Mouse (Mus musculus) forelimb bud, embryonic 11.5 days (tissue): Measurements from ENCODE around the gene Kdm5a.
A peak's percentile ranks its signal among the peaks of the same experiment; 100 is the strongest.

Experiments
- DNase-seq: peaks from one replicate; pipeline ENCODE4 v3.0.0-alpha.2; 2012; ENCODE audit warnings: low read depth, low spot score

Gene Kdm5a

DNA sequence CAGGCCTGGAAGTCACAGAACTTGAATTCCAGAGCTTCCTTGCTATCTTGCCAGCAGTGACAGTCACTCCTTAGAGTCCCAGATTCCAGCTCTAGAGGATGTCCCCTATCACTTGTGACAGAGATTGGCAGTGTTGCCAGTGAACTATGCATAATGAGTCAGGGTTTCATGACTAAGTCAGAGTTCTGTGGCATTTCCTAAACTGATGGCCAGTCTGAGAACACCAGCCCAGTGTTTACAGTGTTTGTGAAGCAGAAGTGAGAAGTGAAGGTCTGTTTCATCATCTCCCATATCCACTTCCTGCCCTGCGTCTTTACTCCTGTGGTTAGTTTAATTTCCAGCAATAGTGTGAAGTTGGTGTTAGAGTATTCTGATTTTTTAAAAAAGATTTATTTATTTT lies 106.7 kb downstream of the Kdm5a start:
- DNase-seq, result no peak

DNA sequence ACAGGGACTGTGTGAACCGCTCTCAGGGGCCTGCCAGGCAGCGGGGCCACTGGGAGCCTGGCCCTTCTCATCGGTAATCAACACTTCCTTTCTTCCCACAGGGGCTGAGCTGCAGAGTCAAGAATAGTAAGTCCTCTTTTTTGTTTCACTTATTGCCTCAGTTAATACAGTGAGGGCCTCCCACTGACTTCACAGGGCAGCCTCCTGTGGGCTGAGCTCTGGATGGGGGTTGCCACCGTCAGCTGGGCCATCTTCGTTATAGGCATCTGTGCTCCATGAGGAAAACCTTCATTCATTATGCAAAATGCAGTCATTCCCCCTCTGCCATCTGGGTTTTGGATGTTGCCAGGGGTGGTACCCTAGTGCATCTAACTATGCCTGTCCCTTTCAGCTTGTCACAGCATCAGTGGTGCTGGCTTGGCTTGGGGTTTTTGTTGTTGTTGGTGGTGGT lies 108.1 kb downstream of the Kdm5a start:
- no peak for DNase-seq

DNA sequence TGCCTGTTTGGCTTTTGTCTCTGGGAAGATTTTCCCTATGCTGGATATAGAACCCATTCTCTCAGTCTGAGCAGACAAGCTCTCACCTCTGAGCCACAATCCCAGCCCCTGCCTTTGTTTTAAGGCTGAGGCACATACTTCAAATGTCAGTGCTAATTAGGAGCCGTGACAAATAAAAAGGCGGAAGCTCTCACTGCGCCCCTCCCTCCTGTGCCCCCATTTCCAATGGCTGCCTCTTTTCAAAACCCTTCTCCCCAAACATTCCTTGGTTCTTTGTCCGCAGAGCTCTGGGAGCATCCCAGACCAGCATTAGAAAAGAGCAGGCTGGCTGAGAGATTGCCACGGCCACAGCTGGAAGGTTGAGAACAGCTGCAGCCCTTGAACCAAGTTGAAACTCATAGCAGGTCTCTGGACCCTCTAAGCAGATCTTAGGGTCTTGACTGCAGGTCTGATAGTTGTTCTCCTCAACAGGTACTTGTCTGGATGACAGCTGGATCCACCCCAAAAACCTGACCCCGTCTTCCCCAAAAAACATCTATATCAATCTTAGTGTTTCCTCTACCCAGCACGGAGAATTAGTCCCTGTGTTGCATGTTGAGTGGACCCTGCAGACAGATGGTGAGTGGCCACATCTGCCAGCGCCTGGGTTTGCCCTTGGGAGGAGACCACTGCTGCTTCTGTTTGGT lies 108.7 kb downstream of the Kdm5a start:
- no peak for DNase-seq

DNA sequence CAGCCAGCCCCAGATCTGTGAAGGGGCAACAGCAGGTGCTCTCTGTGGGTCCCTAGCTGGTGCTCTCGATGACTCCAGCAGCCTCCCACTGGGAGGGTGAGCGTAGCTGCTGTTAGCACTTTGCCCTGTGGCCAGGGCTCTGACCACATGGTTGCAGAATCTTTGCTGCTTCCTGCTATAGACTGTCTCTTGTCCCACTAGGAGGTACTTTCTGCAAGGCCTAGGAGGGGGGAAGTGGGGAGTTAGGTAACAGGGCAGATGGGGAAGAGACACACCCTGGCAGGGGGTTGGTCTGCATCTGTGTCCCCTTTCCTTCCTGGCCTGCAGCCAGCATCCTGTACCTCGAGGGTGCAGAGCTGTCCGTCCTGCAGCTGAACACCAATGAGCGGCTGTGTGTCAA lies 109.5 kb downstream of the Kdm5a start:
- no peak for DNase-seq

DNA sequence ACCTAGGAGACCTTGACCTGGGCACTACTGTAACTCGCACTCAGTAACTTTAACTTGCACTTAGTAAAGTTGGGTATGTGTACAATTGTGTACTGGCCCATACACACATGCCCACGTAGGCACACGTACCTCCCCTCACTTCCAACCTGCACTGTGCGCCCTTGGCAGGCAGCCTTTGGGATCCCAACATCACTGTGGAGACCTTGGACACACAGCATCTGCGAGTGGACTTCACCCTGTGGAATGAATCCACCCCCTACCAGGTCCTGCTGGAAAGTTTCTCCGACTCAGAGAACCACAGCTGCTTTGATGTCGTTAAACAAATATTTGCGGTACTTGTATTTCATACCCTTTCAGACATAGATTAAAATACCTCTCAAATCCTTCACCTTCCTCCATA lies 111.4 kb downstream of the Kdm5a start:
- DNase-seq, result no peak

DNA sequence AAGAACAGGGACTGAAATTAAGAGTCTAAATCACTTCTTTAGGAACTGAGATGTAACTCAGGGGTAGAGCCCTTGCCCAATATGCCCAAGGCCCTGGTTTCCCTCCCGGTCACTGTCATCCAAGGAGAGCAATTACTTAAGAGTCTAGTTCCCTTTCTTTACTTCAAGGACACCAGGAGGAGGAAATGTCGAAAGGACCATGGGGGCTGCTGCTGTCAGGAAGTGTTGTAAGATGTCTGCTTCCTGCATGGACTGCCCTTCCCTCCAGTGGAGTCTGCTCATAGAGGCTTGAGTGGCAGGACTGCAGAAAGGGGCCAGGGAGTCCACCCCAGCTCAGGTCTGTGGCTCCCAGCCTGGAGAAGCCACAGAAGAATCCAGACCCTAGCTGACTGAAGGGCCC lies 115.4 kb downstream of the Kdm5a start:
- DNase-seq, result no peak

DNA sequence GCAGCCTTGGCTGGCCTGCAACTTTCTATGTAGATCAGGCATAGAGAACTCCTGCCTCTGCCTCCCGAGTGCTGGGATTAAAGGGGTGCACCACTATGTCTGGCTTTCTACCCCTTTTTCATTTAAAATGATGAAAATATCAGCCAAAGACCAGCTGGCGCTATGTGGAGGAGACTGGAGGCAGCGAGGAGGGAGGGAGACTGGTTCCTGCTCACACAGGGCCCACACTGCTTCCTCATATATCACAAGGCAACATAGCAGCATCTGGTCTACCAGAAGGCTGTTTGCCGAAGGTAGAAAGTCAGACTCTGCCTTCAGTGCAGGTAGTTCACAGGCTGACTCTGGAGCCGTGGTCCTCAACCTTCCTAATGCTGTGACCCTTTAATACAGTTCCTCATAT lies 116.4 kb downstream of the Kdm5a start:
- DNase-seq, result no peak

DNA sequence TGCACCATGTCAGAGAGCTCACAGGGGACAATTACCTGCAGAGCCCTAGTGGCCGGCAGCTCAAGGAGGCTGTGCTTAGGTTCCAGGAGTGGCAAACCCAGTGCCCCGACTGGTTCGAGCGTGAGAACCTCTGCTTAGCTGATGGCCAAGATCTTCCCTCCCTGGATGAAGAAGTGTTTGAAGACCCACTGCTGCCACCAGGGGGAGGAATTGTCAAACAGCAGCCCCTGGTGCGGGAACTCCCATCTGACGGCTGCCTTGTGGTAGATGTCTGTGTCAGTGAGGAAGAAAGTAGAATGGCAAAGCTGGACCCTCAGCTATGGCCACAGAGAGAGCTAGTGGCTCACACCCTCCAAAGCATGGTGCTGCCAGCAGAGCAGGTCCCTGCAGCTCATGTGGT lies 117.6 kb downstream of the Kdm5a start:
- DNase-seq, result no peak

DNA sequence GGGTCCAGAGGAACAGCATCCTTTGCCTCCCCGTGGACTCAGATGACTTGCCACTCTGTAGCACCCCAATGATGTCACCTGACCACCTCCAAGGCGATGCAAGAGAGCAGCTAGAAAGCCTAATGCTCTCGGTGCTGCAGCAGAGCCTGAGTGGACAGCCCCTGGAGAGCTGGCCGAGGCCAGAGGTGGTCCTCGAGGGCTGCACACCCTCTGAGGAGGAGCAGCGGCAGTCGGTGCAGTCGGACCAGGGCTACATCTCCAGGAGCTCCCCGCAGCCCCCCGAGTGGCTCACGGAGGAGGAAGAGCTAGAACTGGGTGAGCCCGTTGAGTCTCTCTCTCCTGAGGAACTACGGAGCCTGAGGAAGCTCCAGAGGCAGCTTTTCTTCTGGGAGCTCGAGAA lies 118.1 kb downstream of the Kdm5a start:
- DNase-seq, result no peak

DNA sequence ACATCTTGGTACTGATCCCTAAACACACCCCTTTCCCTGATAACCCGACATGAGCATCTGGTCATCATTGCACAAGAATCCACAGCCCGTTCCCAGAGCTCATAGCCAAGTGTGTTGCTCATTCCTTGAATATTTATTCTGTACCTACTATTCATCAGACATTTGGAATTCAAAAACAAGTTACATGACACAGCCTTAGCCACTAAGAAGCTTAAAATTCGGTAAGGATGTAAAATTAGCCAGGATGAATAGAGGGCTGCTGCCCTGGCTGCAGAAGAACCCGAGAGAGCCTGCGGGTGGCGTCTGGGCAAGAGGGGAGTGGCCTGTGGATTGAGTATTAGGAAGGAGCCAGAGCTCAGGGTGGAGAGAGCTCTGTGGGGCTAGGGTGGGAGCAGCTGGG lies 118.8 kb downstream of the Kdm5a start:
- no peak for DNase-seq

DNA sequence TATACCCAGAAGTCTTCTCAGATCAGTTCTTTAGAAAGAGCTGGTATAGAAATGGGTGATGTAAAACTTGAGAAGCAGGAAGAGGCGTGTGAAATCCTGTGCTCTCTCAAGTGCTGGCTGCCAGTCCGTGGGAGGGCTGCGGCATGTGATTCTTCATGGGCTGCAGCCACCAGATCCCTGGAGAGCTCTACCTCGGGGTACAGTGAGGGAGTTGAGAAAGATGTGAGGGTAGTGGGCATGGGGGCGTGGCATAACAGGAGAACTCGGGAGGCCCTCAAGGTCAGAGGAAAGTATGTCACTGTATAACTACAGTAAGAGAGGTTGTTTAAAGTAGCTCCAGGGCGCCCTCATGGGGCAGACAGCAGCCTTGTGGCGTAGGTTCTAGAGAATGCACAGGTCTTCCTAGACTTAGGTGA lies 119.3 kb downstream of the Kdm5a start:
- DNase-seq, result peak; percentile 31

DNA sequence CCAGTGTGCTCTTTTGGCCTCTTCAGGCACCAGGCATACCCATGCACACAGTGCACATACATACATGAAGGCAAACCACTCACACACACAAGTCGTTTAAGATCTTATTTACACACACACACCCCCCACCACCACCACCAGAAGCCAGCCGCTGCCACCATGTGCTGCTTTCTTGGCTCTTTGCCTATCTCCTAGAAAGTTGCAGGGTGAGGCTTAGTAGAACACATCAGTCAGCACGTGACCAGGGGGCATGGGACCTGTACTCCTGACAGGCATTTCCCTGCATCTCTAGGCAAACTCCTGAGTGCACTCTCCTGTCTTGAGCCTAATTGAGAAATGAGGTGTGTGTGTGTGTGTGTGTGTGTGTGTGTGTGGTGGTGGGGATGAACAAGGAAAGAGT lies 121.1 kb downstream of the Kdm5a start:
- no peak for DNase-seq

DNA sequence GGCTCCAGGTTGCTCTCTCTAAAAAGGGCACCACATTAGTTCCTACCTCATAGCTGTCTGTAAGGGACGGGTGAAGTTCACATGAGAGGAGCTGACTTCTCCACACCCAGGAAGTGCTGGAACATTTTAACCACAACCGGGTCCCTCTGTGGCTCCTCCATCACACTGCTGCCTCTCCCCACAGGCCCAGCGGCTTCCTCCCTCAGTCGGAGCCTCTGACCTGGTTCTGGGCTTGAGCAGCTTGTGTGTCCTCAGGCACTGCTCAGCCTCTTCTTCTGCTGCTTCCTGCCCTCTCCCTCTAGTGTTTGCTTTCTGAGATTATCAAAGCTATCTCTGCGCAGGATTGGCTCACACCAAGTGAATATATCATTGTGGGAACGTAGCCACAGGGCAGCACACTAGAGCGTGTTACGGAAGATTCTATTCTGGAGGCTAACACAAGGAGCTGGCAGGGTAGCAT lies 122.2 kb downstream of the Kdm5a start:
- no peak for DNase-seq

DNA sequence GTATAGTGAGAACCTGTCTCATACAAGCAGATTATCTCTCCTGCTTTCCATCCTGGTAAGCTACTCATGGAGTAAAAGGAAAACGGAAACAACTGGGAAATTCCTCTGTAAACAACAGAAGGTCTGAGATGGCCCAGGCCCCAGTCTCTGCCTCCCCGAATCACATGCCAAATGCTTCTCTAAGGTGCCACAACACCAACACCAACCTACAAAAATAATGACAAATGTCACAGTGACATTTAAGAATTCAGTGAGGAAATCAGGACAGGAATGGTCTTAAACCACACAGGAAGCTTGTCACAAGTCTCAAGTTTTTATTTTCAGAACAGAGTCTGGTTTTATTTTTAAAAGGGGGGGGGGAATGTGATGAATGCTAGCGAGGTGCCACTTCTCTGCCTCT lies 124.7 kb downstream of the Kdm5a start:
- DNase-seq, result no peak

DNA sequence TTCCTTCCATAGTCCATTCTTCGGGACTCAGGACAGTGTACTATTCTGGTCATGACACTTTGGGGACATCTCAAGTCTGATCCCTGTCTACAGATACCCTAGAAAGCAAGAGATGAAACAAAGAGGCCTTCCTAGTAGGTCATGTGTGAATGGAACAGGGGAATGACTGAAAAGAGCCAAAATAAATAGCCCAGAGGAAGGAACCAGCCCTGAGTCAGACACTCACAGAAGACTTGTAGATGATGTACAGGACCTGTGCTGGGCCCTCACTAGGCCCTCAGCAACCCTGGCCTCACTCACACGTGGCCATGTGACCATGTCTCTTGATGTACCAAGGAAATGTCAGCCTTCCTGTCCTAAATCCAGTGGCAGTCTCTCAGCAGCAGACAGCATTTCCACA lies 125.5 kb downstream of the Kdm5a start:
- DNase-seq, result no peak

DNA sequence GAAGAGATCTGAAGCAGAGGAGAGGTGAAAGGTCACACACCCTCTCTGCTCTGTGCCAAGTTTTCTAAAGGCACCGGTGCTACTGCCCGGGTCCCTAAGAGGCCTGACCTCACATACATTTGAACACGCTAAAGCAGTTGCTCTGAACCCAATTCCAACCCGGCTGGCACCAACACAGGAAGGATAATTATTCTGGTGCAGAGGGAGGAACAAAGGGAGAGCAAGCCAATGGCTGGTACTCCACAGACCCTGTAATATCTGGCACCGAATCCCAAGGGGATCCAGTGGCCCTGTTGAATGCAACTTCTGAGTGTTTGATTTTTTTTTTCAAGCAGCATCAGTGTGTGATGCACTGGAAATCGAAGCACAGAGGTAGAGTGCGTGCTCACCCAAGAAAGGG lies 127.1 kb downstream of the Kdm5a start:
- DNase-seq, result no peak

DNA sequence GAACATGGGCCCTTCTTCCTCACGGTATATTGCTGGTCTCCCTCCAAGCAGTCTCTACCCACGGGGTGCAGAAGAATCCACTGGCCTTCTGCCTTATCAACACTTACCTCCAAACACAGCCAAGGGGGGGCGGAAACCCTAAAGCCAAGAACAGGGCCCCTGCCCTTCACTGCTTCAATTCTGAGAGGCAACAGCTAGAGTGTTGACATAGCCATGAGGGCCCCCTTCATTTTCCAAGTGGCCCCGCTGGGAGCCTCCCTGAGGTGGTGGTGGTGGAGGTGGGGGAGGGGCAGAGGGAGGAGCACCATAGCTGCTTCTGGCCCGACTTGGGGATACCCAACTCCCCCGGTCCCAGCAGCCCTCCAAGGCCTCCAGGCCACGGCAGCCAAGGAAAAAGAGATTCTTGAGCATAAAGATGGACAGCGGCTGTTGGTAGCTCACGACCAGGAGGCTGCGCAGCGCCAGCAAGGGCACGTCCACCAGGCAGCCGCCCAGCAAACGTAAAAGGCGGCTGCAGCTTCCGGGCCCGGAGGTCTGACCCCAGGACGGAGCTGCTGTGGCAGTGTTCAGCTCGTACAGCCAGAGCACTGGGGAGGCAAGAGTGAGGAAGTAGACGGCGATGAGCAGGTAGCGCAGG lies 128.1 kb downstream of the Kdm5a start:
- no peak for DNase-seq

DNA sequence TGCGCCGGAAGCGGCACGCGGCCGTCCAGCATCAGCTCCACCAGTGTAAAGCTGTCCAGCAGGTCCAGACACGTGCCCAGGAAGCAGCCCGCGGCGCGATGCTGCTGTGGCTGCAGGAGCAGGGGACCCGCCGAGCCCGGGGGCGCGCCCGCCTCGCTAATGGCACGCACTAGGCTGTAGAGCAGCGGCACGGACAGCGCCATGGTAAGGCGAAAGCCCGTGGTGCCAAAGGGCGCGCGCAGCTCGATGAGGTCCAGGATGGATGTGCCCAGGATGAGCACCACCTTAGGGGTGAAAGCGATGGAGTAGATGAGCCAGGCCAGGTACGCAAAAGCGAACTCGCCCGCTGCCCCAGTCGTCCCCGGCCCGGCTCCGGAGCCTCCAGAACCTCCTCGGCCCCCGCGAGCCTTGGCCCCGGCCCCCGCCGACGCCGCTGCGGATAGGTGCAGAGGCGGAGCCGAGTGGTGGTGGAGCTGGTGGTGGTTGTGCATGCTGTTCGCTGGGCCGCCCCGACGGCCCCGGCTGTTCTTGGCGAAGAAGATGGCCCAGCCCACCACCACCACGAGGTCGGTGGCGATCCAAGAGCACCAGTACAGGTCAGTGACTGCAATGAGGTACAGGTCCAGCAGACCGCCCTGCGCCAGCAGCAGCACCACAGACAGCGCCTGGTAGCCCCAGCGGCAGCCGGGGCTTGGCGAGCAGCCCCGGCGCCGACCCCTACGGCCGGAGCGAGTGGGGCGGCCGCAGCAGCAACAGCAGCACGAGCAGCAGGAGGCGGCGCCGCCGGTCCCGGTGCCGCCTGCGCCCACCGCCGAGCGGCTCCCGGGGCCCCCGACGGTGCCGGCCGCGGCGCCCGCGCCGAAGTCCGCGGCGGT lies 128.8 kb downstream of the Kdm5a start:
- DNase-seq, result peak; percentile 52

DNA sequence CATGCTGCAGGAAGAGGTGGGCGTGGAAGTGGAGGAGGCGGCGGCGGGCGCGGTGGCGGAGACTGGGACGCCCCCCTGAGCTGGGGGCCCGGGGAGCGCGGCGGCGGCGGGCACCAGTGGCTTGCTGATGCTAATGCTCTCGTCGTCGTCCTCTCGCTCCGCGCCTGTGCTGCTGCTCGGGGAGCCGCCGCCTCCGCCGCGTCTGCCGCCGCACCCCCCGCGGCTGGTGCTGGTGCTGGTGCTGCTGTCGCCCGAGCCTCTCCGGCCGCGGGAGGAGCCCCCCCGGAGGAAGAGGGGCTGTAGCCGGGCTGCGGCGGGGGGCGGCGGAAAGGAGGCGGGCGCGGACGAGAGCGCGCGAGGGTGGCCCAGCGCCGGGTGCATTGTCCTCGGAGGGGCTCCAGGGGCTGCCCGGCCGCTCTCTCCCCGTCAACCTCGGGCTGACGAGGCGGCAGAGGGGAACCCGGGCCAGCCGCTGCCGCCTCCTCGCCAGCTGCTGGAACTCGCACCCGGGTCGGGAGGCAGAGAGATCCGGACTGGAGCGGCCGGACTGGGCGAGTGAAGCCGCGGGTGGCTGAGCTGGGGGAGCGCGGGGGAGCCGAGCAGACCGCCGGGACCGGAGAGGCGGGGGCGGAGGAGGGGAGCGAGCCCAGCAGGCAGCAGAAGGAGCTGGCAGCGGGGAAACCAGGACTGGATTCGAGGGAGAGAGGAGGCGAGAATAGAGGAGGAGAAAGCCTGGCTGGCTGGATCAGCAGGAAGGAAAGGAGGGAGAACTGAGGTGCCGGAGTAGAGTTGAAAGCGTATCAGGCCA lies 129.7 kb downstream of the Kdm5a start, which contains the start of gene Tmem121b:
Gene Tmem121b, minus strand, starts transcription at position 434 of the 808 bp plus-strand sequence.
- peak; percentile 74 for DNase-seq
